Mouse (Mus musculus) cerebellum, postnatal 14 days (tissue): ENCODE results near the gene Rabep2.

ENCODE experiments used
- DNase-seq, 2 experiments: peaks; one replicate each; pipeline ENCODE4 v3.0.0; 2021; ENCODE audit warnings: mixed read lengths in 2 of 2

The Rabep2 gene

GRCm38 (mm10) chr7:126497966-126498365 is 69.4 kb downstream of the Rabep2 start:
- DNase-seq = no peak
